Mouse (Mus musculus): Measurements from ENCODE around the gene Ocel1. TPM values are rescaled to one million over a fixed set of nuclear protein-coding genes. Genes with fewer than 3 reads are reported as not detected.

Gene Ocel1
- total RNA-seq, 2 experiments from 2014 or later: 15.0 to 16.0 TPM

GRCm38 (mm10) chr8:71379008-71379407 is 7.9 kb downstream of the Ocel1 start:
- DNase-seq (ENCODE audit: low spot score in 2 of 2): no peak

GRCm38 (mm10) chr8:71379512-71380075 is 8.5 kb downstream of the Ocel1 start:
- DNase-seq (ENCODE audit: low spot score in 2 of 2): no peak

- DNase-seq (ENCODE audit: low spot score in 2 of 2): no peak
Measured at GRCm38 (mm10) chr8:71380178-71381171, 9.4 kb downstream of the Ocel1 start.

GRCm38 (mm10) chr8:71381421-71381970 is 10.4 kb downstream of the Ocel1 start, which contains the start of gene Nr2f6:
Gene Nr2f6, minus strand, starts transcription at chr8:71381960.
- DNase-seq (ENCODE audit: low spot score in 2 of 2): no peak

- peak; percentile 53 to 74 for DNase-seq (ENCODE audit: low spot score in 2 of 2)
Measured at GRCm38 (mm10) chr8:71381971-71382961, 11.2 kb downstream of the Ocel1 start.

- DNase-seq (ENCODE audit: low spot score in 2 of 2): no peak
Measured at GRCm38 (mm10) chr8:71383396-71383795, 12.3 kb downstream of the Ocel1 start.

GRCm38 (mm10) chr8:71383860-71384259 is 12.8 kb downstream of the Ocel1 start:
- DNase-seq (ENCODE audit: low spot score in 2 of 2): no peak

- no peak for DNase-seq (ENCODE audit: low spot score in 2 of 2)
Measured at GRCm38 (mm10) chr8:71385212-71385835, 14.2 kb downstream of the Ocel1 start.

- DNase-seq (ENCODE audit: low spot score in 2 of 2): no peak
Measured at GRCm38 (mm10) chr8:71388267-71388666, 17.2 kb downstream of the Ocel1 start.

GRCm38 (mm10) chr8:71391696-71392095 is 20.6 kb downstream of the Ocel1 start:
- DNase-seq (ENCODE audit: low spot score in 2 of 2): no peak

GRCm38 (mm10) chr8:71392391-71392790 is 21.3 kb downstream of the Ocel1 start:
- DNase-seq (ENCODE audit: low spot score in 2 of 2): no peak

GRCm38 (mm10) chr8:71392871-71393270 is 21.8 kb downstream of the Ocel1 start:
- no peak for DNase-seq (ENCODE audit: low spot score in 2 of 2)

- peak in 1 of 2 experiments; percentile 0 for DNase-seq (ENCODE audit: low spot score in 2 of 2)
Measured at GRCm38 (mm10) chr8:71394481-71394880, 23.4 kb downstream of the Ocel1 start.

GRCm38 (mm10) chr8:71395071-71395470 is 24.0 kb downstream of the Ocel1 start:
- DNase-seq (ENCODE audit: low spot score in 2 of 2): peak in 1 of 2 experiments; percentile 0

GRCm38 (mm10) chr8:71395629-71396028 is 24.5 kb downstream of the Ocel1 start, which contains the start of gene Ushbp1:
Gene Ushbp1, minus strand, starts transcription at chr8:71395802.
- DNase-seq (ENCODE audit: low spot score in 2 of 2): no peak

- DNase-seq (ENCODE audit: low spot score in 2 of 2): peak; percentile 91 to 94
Measured at GRCm38 (mm10) chr8:71396639-71397305, 25.7 kb downstream of the Ocel1 start, which contains the start of gene Babam1. Gene Babam1, plus strand, starts transcription at chr8:71396861.

GRCm38 (mm10) chr8:71397701-71398100 is 26.6 kb downstream of the Ocel1 start:
- no peak for DNase-seq (ENCODE audit: low spot score in 2 of 2)

- DNase-seq (ENCODE audit: low spot score in 2 of 2): no peak
Measured at GRCm38 (mm10) chr8:71400826-71401225, 29.7 kb downstream of the Ocel1 start.

- DNase-seq (ENCODE audit: low spot score in 2 of 2): no peak
Measured at GRCm38 (mm10) chr8:71401454-71401853, 30.4 kb downstream of the Ocel1 start.
